Mouse (Mus musculus): ENCODE measurements at regions not wholly inside any gene's neighbourhood (a gene's known extent, or its start where the extent isn't known, plus 50 kb on each side); places are given as distances from the start of the nearest gene placed in this dataset.

GRCm38 (mm10) chr16:30888556-30889323, 192.5 kb downstream of the Xxylt1 start:
- ATAC-seq (ENCODE audit: low read depth) (no peak), DNase-seq (ENCODE audit: low spot score) (no peak)
- H3K36me3 ChIP-seq (ENCODE audit: control insufficient read depth, insufficient read depth, low read length) = no peaks in the 10 kb centered on the region
- H3K9ac ChIP-seq (ENCODE audit: low read depth, low read length) = no peak overlapping the region
- H3K27ac ChIP-seq (replicated peaks; ENCODE audit: low read depth, low read length) = no peak overlapping the region
- H3K4me2 ChIP-seq (ENCODE audit: low read depth, low read length) = no peak overlapping the region
- H3K9me3 ChIP-seq (ENCODE audit: control insufficient read depth, low read length) = peaks cover 4% of the 10 kb centered on the region; the same call in 1 of the 2 replicates
- H3K4me1 ChIP-seq (ENCODE audit: control insufficient read depth, insufficient read depth, low read length) = no peaks in the 10 kb centered on the region
- H3K27me3 ChIP-seq (replicated peaks; ENCODE audit: control insufficient read depth, insufficient read depth, low read length) = no peaks in the 10 kb centered on the region
- WGBS = 68% methylated on average over 3 of the region's 3 CpGs
- no peak overlapping the region for H3K4me3 ChIP-seq (ENCODE audit: low read depth, low read length)

- Histone ChIP-seq H3K4me2 (ENCODE audit: low read depth, low read length) (no peak overlapping the region), H3K4me1 (ENCODE audit: control insufficient read depth, insufficient read depth, low read length) (no peaks in the 10 kb centered on the region), H3K9ac (ENCODE audit: low read depth, low read length) (no peak overlapping the region), H3K36me3 (ENCODE audit: control insufficient read depth, insufficient read depth, low read length) (no peaks in the 10 kb centered on the region), H3K9me3 (ENCODE audit: control insufficient read depth, low read length) (peaks cover 4% of the 10 kb centered on the region; the same call in 1 of the 2 replicates), H3K4me3 (ENCODE audit: low read depth, low read length) (no peak overlapping the region), H3K27me3 (replicated peaks; ENCODE audit: control insufficient read depth, insufficient read depth, low read length) (no peaks in the 10 kb centered on the region), H3K27ac (replicated peaks; ENCODE audit: low read depth, low read length) (no peak overlapping the region)
- DNase-seq (ENCODE audit: low spot score) = no peak
- no peak for ATAC-seq (ENCODE audit: low read depth)
- 98% methylated on average over 6 of the region's 6 CpGs for WGBS
These were observed 188.6 kb downstream of the Xxylt1 start for GRCm38 (mm10) chr16:30892606-30893005.

- no peak overlapping the region for H3K4me3 ChIP-seq (ENCODE audit: low read depth, low read length)
- H3K4me1 ChIP-seq (ENCODE audit: control insufficient read depth, insufficient read depth, low read length) = no peaks in the 10 kb centered on the region
- no peak for DNase-seq (ENCODE audit: low spot score)
- H3K9ac ChIP-seq (ENCODE audit: low read depth, low read length) = no peak overlapping the region
- H3K27ac ChIP-seq (replicated peaks; ENCODE audit: low read depth, low read length) = no peak overlapping the region
- H3K27me3 ChIP-seq (replicated peaks; ENCODE audit: control insufficient read depth, insufficient read depth, low read length) = no peaks in the 10 kb centered on the region
- no peaks in the 10 kb centered on the region for H3K36me3 ChIP-seq (ENCODE audit: control insufficient read depth, insufficient read depth, low read length)
- no peak overlapping the region for H3K4me2 ChIP-seq (ENCODE audit: low read depth, low read length)
- ATAC-seq (ENCODE audit: low read depth) = no peak
- H3K9me3 ChIP-seq (ENCODE audit: control insufficient read depth, low read length) = peaks cover 4% of the 10 kb centered on the region; the same call in 1 of the 2 replicates
These were observed 187.1 kb downstream of the Xxylt1 start for GRCm38 (mm10) chr16:30894086-30894485.

DNA sequence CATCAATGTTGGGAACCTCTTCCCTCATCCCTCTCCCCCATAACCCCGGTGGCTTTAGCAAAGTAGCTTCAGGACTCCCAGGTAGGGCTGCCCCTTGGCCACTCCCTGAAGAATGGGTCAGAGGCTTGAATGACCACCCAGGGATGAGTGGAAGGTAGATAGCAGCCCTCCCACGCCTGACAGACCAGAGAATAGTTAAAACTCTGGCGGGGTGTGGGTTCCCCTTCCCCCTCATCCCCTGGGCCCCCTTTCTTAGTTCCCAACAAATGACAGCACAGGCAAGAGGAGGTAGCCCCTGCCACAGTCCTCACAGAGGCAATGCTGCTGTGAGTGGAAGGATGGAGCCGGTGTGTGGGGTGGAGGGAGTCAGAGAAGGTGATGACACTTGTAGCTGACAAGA, 186.2 kb downstream of the Xxylt1 start:
- H3K9ac ChIP-seq (ENCODE audit: low read depth, low read length) = no peak overlapping the region
- H3K4me3 ChIP-seq (ENCODE audit: low read depth, low read length) = no peak overlapping the region
- no peak overlapping the region for H3K4me2 ChIP-seq (ENCODE audit: low read depth, low read length)
- no peaks in the 10 kb centered on the region for H3K4me1 ChIP-seq (ENCODE audit: control insufficient read depth, insufficient read depth, low read length)
- H3K9me3 ChIP-seq (ENCODE audit: control insufficient read depth, low read length) = peaks cover 4% of the 10 kb centered on the region; the same call in 1 of the 2 replicates
- no peak for DNase-seq (ENCODE audit: low spot score)
- no peak for ATAC-seq (ENCODE audit: low read depth)
- no peaks in the 10 kb centered on the region for H3K36me3 ChIP-seq (ENCODE audit: control insufficient read depth, insufficient read depth, low read length)
- no peaks in the 10 kb centered on the region for H3K27me3 ChIP-seq (replicated peaks; ENCODE audit: control insufficient read depth, insufficient read depth, low read length)
- H3K27ac ChIP-seq (replicated peaks; ENCODE audit: low read depth, low read length) = no peak overlapping the region
- 81% methylated on average over 4 of the region's 4 CpGs for WGBS

- Histone ChIP-seq H3K36me3 (ENCODE audit: control insufficient read depth, insufficient read depth, low read length) (no peaks in the 10 kb centered on the region), H3K9me3 (ENCODE audit: control insufficient read depth, low read length) (no peaks in the 10 kb centered on the region), H3K9ac (ENCODE audit: low read depth, low read length) (no peak overlapping the region), H3K4me2 (ENCODE audit: low read depth, low read length) (no peak overlapping the region), H3K27me3 (replicated peaks; ENCODE audit: control insufficient read depth, insufficient read depth, low read length) (no peaks in the 10 kb centered on the region), H3K4me3 (ENCODE audit: low read depth, low read length) (no peak overlapping the region), H3K27ac (replicated peaks; ENCODE audit: low read depth, low read length) (no peak overlapping the region), H3K4me1 (ENCODE audit: control insufficient read depth, insufficient read depth, low read length) (no peaks in the 10 kb centered on the region)
- DNase-seq (ENCODE audit: low spot score) = no peak
- no peak for ATAC-seq (ENCODE audit: low read depth)
- WGBS = 90% methylated on average over 3 of the region's 3 CpGs
These were observed 183.9 kb downstream of the Xxylt1 start for GRCm38 (mm10) chr16:30897371-30897770.

- Histone ChIP-seq H3K36me3 (ENCODE audit: control insufficient read depth, insufficient read depth, low read length) (no peaks in the 10 kb centered on the region), H3K4me3 (ENCODE audit: low read depth, low read length) (no peak overlapping the region), H3K27ac (replicated peaks; ENCODE audit: low read depth, low read length) (no peak overlapping the region), H3K9ac (ENCODE audit: low read depth, low read length) (no peak overlapping the region), H3K27me3 (replicated peaks; ENCODE audit: control insufficient read depth, insufficient read depth, low read length) (no peaks in the 10 kb centered on the region), H3K4me2 (ENCODE audit: low read depth, low read length) (no peak overlapping the region), H3K4me1 (ENCODE audit: control insufficient read depth, insufficient read depth, low read length) (no peaks in the 10 kb centered on the region), H3K9me3 (ENCODE audit: control insufficient read depth, low read length) (peaks cover 20% of the 10 kb centered on the region)
- WGBS = 88% methylated on average over 2 of the region's 2 CpGs
- ATAC-seq (ENCODE audit: low read depth) (no peak), DNase-seq (ENCODE audit: low spot score) (no peak)
These were observed 181.1 kb downstream of the Xxylt1 start for GRCm38 (mm10) chr16:30900121-30900520.

DNA sequence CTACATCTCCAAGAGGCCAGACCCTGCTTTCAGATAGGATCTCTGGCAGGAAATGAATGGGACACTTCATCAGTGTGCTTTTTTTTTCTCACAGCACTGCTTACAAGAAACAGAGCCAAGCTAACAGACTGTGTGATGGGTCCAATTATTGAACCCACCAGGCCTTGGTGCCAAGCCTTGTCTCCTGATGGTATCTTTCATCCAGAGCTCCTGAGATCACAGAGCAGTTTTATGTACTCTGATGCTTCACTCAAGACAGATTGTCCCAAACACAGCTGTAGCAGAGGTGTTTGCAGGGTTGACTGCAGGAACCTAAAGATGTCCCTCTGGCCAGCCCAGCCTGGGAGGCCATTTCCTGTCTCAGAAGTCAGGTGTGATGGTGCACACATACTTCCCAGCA, 179.9 kb downstream of the Xxylt1 start:
- Histone ChIP-seq H3K27me3 (replicated peaks; ENCODE audit: control insufficient read depth, insufficient read depth, low read length) (no peaks in the 10 kb centered on the region), H3K27ac (replicated peaks; ENCODE audit: low read depth, low read length) (no peak overlapping the region), H3K36me3 (ENCODE audit: control insufficient read depth, insufficient read depth, low read length) (no peaks in the 10 kb centered on the region), H3K9me3 (ENCODE audit: control insufficient read depth, low read length) (peaks cover 20% of the 10 kb centered on the region), H3K9ac (ENCODE audit: low read depth, low read length) (no peak overlapping the region), H3K4me1 (ENCODE audit: control insufficient read depth, insufficient read depth, low read length) (no peaks in the 10 kb centered on the region), H3K4me3 (ENCODE audit: low read depth, low read length) (no peak overlapping the region), H3K4me2 (ENCODE audit: low read depth, low read length) (no peak overlapping the region)
- DNase-seq (ENCODE audit: low spot score) = no peak
- ATAC-seq (ENCODE audit: low read depth) = no peak
